Mouse (Mus musculus): ENCODE data around the gene Defb26.
A peak's percentile ranks its signal among the peaks of the same experiment; 100 is the strongest.

The Defb26 gene

DNA sequence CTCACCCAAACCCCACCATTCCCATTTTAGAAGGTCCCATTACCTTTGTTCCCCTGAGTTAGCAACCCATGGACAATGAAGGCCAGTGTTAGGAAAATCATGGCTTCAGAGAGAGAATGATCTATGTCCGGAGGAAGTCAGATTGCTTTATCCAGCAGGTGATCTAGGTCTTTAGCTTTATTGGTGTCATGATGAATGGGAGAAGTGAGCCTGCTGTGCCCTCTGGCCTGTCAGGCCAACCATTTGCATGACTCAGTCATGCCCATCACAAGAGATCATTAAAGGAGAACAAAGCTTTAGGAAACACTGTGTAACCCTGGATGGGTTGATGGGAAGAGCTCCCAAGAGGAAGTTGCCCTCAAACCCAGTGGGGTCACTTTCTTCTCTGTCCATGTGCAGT lies at the start of gene Defb26:
TSS of gene Defb26 (minus strand) at position 101 of the 400 bp plus-strand sequence.
- no peak for ATAC-seq (ENCODE audit: insufficient number of reproducible peaks, low FRiP score, low TSS enrichment)

DNA sequence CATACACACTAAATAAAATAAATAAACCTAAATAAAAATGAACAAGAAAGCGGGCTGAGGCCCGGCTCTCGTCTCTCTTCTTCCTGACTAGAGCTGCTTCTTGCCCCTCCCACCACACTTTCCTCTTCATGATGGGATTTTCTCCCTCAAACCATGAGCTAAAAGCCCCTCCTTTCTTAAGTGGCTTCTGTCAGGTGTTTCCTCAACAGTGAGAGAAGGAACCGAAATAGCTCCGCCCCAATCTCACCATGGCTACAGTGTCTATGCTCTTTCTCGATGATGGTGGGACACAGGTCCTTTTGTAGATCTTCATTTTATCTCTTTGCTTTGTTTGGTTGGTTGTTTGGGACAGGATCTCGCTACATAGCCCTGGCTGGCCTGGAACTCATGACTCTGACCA lies 45.2 kb upstream of the Defb26 start:
- ATAC-seq (ENCODE audit: insufficient number of reproducible peaks, low FRiP score, low TSS enrichment) = no peak

DNA sequence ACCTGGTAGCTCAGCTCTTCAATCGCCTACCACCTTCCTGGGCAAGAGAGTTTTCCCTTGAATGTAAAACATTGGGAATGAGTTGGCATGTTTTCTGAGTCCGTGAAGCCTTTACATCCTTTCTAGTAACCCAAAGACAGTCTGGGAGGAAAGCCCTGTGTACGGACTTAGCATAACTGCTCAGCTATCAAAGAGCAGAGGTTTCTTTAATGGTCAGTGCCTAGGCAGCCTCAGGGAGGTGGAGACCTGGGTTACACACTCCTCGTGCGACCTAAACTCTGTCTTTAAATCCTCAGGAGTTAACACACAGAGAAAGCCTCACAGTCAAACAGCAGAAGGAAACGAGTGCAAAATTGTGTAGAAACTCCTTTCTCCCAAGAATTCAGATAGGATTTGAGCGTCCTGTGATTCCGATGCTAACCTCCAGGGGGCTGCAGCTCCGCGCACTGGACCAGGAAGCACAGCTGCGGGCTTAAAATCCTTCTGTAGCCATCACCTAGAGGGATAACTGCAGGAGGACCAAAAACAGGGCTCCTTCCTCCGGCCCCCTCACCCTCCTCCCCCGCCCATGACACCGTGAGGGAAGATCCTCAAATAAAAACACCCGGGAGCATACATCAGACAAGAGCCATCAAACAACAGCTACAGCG lies 42.4 kb upstream of the Defb26 start:
- ATAC-seq (ENCODE audit: insufficient number of reproducible peaks, low FRiP score, low TSS enrichment) = peak; percentile 74

DNA sequence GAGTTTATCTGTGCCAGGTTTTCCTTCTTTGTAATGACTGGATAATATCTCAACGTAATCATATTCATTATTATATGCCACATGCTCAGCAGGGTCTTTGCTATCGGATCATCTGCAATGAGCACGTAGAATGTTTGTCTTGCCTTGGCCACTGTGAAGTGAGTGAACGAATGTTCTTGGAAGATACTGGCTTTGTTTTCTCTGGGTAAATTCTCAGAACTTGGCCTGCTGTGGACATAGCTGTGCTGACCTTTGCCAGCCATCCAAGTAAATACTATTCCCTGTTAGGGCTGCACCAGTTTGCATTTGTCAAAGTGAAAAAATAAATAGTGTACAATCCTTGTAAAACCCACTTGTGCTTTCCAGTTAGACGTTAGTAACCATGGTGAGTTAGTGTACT lies 36.6 kb upstream of the Defb26 start:
- ATAC-seq (ENCODE audit: insufficient number of reproducible peaks, low FRiP score, low TSS enrichment) = no peak

DNA sequence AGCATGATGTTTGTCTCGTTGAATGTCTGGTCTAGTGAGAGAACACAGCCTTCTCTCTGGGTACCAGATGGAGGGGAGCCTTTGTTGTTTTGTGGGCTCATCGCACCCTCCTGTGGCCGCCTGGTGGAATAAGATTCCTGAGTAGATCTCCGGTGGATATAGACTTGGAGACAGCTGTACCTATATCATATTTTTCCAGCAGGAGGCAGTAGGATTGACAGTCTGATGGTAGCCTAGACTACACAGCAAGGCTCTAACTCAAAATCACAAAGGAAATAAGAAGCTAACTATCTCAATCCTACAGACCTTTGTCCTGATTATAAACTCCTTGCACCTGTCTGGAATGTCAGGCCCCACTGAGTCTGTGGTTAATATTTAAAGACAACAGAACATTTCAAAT lies 33.2 kb upstream of the Defb26 start:
- no peak for ATAC-seq (ENCODE audit: insufficient number of reproducible peaks, low FRiP score, low TSS enrichment)

DNA sequence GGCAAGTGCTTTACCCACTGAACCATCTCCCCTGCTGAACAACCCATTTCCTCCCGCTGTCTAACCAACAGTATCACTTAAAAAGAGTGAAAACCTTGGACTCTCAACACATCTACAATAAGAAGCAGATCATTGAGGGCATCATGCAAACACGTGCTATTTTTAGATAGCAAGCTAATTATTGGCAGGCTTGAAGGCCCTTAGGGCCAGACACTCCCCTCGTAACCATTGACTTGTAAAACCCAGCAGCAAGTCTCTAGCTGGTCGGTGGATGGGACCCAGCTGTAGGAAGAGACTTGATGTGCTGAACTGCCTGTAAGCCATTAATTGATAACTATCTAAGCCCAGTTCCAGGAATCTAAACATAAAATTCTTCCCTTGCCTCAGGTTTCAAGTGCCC lies 32.0 kb upstream of the Defb26 start:
- ATAC-seq (ENCODE audit: insufficient number of reproducible peaks, low FRiP score, low TSS enrichment) = no peak

DNA sequence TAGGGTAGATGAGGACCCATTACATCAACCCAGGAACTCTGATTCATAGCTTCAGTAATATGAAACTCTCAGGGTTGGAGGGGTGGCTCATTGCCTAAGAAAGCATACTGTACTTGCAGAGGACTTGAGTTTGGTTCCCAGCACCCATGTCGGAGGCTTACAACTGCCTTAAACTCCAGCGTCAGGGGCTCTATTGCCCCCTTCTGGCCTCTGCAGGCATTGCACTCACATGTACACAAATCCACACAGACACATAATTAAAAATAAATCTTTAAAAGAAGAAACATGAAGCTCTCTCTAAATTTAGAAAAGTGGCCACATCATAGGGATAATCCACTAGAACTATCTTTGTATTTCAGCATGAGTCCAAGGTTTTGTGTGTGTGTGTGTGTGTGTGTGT lies 31.4 kb upstream of the Defb26 start:
- no peak for ATAC-seq (ENCODE audit: insufficient number of reproducible peaks, low FRiP score, low TSS enrichment)

DNA sequence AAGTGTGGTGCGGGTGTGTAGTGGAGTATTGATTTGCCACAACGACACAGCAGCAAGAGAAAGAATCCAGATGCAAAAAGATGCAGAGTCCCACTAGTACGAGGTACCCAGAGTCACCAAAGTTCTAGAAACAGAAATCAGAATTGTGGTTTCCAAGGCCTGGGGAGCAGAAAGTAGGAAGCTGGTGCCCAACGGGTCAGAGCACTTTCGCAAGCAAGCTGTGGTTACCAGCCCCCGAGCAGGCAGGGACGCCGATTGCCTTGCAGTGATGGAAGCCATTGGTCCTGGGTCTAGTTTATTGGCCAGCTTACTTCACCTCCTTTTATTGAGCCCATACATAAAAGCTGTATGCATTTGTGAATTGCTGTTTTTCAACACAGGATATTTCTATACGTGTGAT lies 30.5 kb upstream of the Defb26 start:
- no peak for ATAC-seq (ENCODE audit: insufficient number of reproducible peaks, low FRiP score, low TSS enrichment)

DNA sequence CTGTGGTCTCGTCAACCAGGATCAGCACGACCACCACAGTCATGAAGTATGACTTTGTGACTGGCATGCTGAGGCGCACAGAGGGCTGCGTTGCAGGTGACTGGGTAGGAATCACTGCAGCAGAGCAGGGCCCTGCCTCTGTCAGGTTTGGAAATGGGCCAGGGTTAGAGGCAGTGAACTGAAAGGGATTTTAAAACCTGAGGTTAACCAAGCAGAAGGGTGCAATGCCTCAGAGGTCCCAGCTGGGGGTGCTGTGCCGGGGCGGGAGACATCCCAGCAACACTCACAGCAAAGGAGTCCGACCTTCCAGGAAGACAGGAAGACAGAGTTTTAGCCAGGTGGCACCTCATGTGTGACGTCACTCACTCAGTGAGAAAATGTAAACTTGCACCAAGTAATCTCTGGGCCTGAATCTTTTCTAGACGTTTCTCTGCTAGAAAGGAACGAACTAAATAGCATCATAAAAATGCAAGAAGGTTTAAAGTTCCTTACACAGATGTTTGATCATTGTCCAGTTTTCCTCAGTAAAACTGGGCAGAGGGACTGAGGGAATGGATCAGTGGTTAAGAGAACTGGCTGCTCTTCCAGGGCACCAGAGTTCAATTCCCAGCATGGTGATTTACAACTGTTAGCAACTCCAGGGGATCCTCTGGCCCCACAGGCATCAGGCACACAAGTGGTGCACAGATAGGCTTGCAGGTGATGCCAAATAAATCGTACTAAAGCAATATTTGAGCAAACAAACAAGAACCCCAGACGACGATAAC lies 28.6 kb upstream of the Defb26 start, which contains the start of gene Defb29:
TSS of gene Defb29 (minus strand) at position 155 of the 767 bp plus-strand sequence.
- ATAC-seq (ENCODE audit: insufficient number of reproducible peaks, low FRiP score, low TSS enrichment) = no peak

DNA sequence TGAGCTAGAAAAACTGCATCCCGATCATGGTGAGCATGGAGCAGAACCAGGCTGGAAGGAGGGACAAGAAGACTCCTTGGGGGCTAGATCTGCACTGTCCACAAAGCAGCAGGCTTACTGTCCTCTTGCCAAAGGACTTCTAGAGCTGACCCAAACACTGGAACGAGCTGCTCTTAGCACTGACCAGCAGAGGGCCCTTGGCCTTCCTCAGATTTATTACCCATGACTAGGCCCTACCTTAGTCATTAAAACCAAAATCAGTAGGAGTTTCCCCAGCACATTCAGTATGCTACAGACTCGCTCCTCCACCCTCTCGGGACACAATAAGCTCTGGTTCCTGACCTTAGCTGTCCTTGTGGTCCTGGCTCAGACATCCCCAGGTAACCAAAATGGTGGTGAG lies 6.5 kb upstream of the Defb26 start, which contains the start of gene Defb28:
TSS of gene Defb28 (plus strand) at position 275 of the 400 bp plus-strand sequence.
- no peak for ATAC-seq (ENCODE audit: insufficient number of reproducible peaks, low FRiP score, low TSS enrichment)

DNA sequence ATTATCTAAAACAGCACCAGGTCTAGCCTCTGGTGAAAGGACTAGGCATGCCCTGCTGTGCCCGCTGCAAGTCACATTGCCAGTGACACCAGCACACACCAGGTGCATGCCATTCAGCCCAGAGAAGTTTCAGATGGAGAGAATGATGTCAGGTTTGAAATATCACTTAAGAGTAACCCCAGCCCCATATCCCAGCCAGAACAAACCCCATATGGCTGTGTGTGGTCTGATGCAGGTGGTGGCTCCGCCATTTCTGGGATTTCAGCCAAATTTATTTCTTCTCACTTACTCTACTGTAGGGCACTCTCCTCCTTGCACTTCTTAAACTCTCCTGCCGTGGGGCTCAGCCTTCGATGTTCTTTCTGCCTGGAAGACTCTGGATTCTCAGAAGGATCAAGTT lies 4.6 kb upstream of the Defb26 start:
- ATAC-seq (ENCODE audit: insufficient number of reproducible peaks, low FRiP score, low TSS enrichment) = no peak

DNA sequence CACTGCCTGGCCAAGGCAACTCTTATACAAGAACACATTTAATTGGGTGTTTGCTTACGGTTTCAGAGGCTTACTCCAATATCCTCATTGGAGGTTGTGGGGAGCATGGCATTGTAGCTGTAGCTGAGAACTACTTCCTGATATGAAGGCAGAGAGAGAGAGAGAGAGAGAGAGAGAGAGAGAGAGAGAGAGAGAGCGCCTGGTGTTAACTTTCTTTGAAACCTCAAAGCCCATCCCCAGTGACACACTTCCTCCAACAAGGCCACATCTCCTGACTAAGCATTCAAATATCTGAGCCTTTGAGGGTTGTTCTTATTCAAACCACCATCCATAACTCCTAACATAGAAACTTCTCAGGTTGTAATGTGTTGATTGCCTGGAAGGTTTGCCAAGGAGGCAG lies 7.5 kb downstream of the Defb26 start:
- no peak for ATAC-seq (ENCODE audit: insufficient number of reproducible peaks, low FRiP score, low TSS enrichment)

DNA sequence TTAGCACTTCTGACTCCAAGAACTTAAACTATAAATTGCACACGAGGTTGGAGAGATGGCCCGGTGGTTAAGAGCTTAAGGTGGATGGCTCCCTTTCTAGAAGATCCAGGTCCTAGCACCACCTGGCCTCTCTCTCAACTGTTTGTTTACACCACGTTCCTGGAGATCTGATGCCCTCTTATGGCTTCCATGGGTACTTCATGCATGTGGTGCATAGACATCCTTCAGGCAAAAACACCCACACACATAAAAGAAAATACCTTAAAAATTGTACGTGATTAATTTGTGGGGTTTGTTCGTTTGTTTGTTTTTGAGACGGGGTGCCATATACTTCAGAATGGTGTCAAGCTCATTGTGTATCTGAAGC lies 10.6 kb downstream of the Defb26 start:
- ATAC-seq (ENCODE audit: insufficient number of reproducible peaks, low FRiP score, low TSS enrichment) = no peak

DNA sequence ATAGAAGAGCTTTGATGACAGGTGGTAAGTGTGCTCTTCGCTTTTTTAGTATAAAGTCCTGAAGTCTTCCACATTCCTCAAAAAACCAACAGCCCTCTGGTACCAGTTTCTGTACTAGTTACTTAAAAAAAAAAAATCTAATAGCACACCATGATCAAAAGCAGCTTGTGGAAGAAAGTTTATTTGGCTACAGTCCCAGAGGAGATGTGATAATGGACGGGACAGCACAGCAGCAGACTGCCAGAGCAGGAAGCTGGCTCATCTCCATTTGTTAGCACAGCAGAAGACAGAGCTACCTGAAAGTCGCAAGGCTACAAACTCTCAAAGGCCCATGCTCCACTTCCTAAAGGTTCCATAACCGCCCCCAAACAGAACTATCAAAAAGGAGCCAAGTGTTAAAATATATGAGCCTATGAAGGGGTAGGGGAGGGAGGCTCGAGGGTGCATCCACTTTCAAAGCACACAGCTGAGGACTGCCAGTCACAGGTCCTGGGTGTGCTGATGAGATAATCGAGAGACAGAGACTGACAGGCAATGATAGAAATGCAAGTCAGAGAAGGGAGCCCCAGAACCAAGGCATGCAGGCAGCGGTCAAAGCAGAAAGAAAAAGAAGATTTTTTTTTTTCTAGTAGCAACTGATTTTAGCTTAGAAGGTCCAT lies 11.2 kb downstream of the Defb26 start:
- no peak for ATAC-seq (ENCODE audit: insufficient number of reproducible peaks, low FRiP score, low TSS enrichment)

DNA sequence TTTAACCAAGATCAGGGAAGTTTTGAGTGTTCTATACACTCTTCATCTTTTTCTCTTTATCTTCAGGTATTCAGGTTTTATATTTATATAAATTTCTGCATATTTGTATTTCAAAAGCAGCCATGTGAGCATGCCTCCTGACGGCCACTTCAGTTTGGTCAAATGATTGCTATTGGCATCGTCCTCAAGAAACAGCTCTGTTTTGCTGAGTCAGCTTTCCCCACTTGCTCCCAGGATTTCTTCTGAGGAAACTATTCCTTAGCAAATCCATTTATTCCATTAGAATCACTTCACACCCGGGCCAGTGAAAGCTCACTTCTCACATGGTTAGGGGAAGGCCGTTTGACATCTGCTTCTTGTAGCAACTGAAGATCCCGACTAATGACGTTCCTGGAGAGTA lies 13.5 kb downstream of the Defb26 start:
- no peak for ATAC-seq (ENCODE audit: insufficient number of reproducible peaks, low FRiP score, low TSS enrichment)

DNA sequence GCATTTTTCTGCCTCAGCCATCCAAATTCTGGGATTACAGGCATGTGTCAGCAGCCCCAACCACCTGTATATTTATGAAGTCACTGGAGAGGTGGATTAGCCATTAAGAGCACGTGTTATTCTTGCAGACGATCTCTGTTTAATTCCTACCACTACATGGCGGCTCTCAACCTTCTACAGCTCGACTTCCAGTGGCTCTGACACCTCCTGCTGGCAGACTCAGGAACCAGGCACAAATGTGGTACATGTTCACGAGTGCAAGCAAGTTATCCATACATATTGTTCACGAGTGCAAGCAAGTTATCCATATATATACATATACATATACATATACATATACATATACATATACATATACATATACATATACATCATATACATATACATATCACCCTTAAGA lies 18.3 kb downstream of the Defb26 start:
- ATAC-seq (ENCODE audit: insufficient number of reproducible peaks, low FRiP score, low TSS enrichment) = no peak

DNA sequence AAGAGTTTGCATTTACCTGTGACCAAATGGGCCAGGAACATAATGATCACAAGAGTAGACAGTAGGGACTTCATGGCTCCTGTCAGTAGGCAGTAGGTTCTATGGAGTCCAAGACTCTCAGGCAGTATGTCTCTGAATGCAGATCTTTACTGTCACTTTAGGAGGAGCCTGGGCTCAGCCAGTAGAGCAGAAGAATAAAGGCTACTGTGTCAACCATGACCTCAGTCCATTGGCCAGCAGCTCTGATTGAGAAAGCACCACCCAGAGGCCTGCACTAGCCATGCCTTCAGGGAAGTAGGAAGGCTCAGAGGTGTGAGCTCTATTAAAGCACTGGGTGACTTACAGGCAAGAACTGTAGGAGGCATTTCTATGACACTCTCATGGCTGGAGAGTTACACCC lies 21.5 kb downstream of the Defb26 start, which contains the start of gene Defb22:
TSS of gene Defb22 (minus strand) at position 101 of the 400 bp plus-strand sequence.
- no peak for ATAC-seq (ENCODE audit: insufficient number of reproducible peaks, low FRiP score, low TSS enrichment)

DNA sequence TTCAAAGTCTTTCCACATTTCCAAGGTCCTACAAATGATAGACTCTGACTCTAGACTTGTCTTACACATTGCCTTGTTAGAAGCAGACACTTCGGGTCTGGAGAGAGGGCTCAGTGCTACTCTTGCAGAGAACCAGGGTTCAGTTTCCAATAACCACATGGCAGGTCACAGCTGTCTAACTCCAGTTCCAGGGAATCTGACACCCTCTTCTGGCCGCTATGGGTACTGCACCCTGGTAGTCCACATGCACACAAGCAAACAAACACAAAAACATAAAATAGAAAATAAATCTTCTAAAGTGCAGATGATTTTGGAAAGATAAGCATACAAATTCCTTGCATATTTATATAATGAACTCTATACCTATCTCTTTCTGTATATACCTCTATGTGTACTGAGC lies 24.5 kb downstream of the Defb26 start:
- no peak for ATAC-seq (ENCODE audit: insufficient number of reproducible peaks, low FRiP score, low TSS enrichment)

DNA sequence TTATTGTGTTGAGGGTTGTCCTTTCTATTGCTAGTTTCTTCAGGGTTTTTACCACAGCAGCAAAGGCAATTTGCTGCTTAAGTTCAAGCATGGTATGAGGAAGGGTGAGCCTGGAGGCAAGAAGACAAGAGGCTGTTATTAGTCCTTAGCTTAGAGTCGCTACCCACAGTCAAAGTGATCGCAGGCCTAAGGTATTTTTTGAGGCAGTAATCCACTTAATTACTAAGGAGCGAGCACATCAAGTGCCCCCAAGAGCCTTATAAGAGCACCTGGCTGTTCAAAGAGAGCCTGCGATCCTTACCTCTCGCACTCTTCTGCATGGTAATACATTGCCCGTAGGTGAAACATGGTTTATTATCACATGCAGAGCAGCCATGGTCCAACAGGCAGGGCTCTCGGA lies 29.8 kb downstream of the Defb26 start:
- no peak for ATAC-seq (ENCODE audit: insufficient number of reproducible peaks, low FRiP score, low TSS enrichment)

DNA sequence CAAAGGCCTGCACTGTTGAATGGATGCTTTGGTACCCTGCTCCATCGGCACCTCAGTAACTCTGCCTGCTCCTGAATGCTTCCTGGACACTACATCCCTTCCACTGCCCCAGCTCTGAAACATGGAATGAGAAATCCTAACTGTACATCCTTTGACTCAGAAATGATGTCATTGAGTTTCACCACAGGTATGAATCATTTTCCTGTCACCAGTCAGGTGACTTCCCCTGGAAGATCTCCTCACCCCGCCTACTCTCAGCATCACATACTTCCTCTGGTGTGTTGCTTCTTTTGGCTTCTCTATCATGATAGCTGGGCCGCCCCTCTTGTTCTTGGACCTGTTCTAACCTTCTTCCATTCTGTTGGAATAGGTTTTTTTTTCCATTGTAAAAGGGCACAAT lies 30.6 kb downstream of the Defb26 start:
- no peak for ATAC-seq (ENCODE audit: insufficient number of reproducible peaks, low FRiP score, low TSS enrichment)

DNA sequence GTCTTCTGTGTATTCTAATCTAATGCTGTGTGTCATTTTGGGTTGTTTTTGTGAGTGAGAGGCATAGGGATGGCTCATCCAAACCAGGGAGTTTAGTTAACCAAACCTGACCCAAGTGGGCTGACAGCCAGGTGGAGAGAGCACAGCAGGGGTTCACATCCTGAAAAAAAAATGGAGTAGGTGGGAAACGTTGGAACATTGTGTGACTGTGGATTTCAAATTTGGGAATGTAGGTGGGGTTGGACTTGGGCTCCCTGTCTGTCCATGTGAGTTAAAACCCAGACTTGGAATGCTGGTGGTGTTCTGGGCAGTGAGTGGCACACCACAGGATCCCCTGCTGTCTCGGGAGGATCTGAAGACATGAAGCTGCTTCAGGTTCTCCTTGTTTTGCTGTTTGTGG lies 34.7 kb downstream of the Defb26 start, which contains the start of gene Defb20:
TSS of gene Defb20 (plus strand) at position 301 of the 400 bp plus-strand sequence.
- no peak for ATAC-seq (ENCODE audit: insufficient number of reproducible peaks, low FRiP score, low TSS enrichment)

Data from cerebellum, adult (tissue).